Mouse (Mus musculus): Measurements from ENCODE around the gene Sh3d21.

The Sh3d21 gene

DNA sequence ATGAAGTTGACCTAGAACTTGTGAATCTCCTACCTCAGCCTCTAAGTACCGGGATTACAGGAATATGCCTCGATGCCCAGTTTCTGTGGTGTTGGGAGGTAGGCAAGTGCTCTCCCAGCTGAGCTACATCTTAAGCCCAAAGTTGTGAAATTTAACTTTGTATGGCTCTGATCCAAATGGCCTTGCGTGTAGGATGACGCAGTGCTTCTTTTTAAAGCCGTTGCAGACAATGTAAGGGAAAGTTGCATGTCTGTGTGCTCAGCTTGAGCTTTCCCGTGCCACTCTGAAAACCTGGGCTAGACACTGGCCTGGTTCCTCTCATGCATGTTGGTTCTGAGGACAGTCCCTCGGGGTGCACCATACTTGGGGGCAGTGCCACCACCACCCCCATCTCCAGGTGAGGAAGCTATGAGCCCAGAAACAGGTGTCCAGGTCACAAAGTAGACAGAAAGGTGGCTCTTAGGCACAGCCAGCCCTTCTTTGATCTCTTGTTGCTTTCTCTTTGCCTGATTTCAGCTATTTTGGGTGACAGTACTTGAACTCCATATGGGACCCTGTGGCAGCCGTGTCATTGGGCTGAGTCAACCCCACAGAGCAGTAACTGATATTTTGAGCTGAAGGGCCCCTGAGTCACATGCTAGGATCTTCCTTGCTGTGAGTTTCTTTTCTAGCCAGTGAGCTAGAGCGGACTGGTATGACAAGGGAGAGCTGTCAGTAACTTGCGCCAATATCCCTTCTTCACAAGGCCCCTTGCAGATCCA, 53.5 kb downstream of the Sh3d21 start:
- peak in 1 of 2 experiments; percentile 47 for DNase-seq (ENCODE audit: low spot score in 2 of 2)

DNA sequence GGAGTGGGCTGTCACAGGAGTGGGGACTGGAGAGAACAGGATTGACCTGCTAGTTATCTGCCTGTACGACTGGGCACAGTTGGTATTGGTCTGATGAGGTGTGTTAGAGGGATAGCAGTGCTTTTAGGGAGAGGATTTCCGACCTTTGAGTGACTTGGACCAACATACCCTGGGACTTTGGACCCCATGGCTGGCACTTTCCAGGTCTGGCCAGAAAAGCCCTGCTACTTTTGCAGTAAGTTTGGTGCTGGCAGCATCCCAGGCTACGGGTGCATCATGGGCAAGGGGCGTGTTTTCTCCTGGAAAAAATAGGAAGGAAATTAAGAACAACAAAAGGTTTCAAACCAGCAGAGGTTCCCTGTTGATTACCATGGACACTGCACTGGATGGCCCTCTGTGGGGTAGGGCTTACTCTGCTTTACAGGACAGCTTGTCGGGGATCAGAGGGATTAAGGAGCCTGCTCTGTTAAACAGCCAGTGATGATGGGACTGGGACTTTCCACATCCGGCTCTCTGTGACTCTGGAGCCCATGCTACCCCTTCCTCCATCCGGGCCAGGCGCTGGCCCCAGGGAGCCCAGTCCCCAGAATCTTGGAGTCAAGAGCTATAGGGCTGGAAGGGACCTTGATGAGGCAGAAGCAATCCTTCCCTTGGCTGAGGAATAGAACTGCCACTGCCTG, 55.1 kb downstream of the Sh3d21 start:
- peak in 1 of 2 experiments; percentile 34 for DNase-seq (ENCODE audit: low spot score in 2 of 2)

DNA sequence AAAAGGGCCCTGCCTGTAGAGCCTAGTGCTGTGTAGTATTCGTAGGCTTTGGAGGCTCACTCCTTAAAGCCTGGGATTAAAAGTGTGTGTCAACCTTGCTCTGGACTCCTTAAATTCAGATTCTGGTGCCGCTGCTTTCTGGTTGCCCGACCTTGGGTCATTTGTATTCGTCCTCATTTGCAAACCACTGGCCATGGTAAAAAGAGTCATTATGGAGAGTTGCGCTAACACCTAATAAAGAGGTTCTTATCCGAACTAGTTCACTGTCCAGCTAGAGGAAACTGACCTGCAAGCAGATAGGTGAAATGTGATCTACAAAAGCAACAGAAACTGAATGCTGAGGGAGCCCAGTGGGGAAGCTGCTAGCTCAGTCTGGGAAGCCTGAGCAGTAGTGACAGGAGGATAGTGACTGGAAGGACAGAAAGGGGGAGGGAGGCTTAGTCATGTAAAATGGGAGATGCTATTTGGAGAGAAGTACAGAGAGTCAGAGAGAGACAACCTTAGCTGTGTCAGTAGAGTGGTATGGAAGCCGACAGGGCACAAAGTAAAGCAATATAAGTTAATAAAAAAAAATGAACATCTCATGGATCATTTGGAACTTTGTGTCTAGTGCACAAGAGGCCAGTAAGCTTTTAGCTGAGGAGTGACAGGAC, 58.0 kb downstream of the Sh3d21 start:
- no peak for DNase-seq (ENCODE audit: low spot score in 2 of 2)

DNA sequence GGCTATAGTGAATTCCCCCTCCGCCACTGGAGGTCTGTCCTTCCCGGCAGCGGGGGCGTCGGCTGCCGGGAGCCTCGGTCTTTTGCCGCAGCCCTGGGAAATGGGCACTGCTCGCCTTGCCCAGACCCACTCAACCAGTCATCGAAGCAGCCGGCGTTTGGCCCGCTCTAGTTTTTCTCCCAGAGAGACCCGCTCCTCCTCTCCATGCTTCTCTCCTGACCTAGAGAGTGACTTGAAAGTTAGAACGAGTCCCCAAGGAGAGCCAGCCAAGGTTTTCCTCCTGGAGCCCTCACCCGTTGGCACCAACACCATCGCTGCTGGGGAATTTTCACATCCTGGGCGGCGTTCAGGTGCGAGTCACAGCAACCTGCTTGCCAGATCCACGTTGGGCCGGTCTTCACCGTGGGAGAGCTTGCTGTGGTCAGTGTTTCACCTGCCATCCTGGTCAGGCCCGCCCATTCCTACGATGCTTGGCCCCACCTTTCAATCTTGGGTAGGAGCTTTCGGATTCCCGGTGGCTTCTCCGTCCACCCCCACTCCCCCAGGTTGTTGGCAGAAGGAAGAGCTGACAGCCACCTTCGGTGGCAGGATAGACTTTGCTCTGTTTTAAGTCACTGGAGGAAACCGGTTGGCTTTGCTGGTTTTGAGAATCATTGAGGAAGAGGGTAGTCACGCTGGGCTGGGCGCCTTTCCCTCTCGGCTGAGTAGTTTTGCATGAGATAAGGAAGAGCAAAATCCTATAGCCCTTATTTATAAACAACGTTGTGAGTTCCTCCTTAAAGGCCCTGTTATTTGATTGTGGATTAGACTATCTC, 58.8 kb downstream of the Sh3d21 start:
- peak; percentile 33 to 44 for DNase-seq (ENCODE audit: low spot score in 2 of 2)

DNA sequence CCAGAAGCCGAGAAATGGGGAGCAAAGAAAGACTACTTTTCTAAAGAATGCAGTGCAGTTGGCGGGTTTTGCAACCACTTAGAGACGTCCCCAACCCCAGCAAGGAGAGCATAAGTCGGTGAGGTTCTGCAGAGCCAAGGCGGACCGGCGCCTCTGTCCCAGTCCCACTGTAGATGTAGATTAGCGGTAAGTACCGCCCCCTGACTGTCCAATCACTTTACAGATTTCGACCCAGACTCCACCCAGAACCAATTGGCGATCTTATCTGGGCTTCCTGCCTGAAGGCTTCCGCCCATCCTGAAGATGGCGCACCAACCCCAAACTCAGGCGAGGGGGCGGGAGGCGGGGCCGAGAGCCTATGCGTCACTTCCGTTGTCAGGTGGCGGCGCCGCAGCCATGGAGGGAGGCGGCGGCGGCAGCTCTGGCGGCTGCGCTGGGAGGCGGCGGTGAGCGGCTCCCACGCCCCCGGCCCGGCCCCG, 59.7 kb downstream of the Sh3d21 start, which contains the start of gene Stk40:
Gene Stk40, plus strand, starts transcription at position 368 of the 479 bp plus-strand sequence.
- DNase-seq (ENCODE audit: low spot score in 2 of 2), result peak; percentile 97 to 98

DNA sequence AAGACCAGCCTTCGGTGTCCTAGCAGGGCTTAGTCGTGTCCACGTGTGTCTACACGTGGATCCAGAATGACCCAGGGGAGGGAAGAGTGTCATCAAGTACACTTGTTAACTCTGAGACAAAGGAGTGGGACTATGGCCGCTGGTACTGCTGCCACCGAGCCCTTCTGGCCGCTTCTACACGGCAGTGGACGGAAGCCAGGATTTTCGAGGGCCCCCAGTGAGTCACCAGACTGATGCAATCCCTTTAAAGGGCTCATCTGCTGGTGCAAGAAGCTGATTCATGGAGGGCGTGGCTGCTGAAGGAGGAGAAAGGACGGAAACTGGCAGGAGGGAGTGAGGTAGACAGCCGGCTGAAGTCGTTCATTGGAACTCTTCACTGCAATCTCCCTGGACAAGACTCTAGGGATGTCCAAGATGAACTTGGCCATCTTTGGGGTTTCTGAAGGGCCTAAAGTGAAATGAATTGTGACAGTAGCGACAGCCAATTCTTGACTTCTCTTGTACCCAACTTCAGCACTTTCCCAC, 60.2 kb downstream of the Sh3d21 start:
- DNase-seq (ENCODE audit: low spot score in 2 of 2), result peak; percentile 93 to 94

DNA sequence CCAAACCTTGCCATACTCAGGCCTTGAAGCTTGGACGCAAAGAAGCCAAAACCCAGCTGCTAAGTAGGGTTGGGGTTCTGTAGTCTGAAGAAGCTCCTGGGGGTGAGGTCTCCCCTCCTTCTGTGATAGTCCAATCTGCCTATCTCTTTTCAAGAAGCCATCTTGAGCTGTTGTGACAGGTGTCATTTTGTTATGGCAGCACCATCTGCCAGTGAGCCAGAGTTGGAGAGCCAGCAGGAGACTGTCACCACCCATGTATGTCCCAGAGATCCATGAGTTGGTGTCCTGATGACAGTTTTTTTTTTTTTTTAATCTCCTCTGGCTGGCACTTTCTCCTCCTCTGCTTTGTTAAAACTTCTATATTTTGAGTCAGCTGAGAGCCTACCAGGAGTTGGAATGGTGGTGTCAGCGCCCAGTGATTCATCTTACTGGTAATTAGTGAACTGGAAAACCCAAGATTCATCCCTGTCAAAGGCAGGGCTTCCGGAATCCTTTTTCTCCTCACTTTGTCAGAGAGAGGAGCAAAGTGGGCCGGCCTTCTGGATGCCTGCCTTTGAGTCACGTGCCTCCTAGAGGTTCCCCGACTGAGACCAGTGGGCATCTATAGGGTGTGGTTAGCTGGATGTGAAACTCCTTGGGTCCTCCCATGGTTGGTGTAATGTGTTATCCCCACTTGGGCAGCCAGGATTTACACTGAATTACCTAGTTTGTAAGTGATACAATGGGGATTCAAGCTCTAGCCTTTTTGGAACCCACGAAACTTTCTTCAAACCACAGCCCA, 61.0 kb downstream of the Sh3d21 start:
- DNase-seq (ENCODE audit: low spot score in 2 of 2), result peak; percentile 50 to 51

DNA sequence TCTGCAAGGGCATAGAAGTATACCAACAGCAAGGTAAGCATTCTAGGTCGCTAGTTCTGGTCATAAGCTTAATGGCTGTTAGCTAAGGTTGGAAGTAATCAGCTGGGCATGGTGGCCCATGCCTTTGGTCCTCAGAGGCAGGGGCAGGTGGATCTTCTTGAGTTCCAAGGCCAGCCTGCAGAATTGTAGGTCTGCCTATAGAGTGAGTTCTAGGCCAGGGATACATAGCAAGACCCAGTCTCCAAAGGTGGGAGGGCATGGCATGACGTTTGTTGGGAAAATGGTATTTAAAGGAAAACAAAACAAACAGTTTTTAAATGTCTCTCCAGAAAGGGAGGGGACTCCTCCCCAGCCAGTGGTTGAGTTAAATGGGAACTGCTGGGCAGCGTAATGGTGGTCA, 62.5 kb downstream of the Sh3d21 start:
- no peak for DNase-seq (ENCODE audit: low spot score in 2 of 2)
